Mouse (Mus musculus): ENCODE measurements around the gene Gpr108.

Gpr108 gene

GRCm38 (mm10) chr17:57245311-57245929, 2.8 kb downstream of the Gpr108 start:
- no peak for DNase-seq (ENCODE audit: low spot score)

GRCm38 (mm10) chr17:57243650-57244370, 4.4 kb downstream of the Gpr108 start:
- DNase-seq (ENCODE audit: low spot score) = no peak

- DNase-seq (ENCODE audit: low spot score) = no peak
Measured at GRCm38 (mm10) chr17:57237181-57237580, 11.1 kb downstream of the Gpr108 start.

- DNase-seq (ENCODE audit: low spot score) = no peak
Measured at GRCm38 (mm10) chr17:57235803-57236202, 12.4 kb downstream of the Gpr108 start.

- no peak for DNase-seq (ENCODE audit: low spot score)
Measured at GRCm38 (mm10) chr17:57234254-57234928, 13.9 kb downstream of the Gpr108 start.

- DNase-seq (ENCODE audit: low spot score) = no peak
Measured at GRCm38 (mm10) chr17:57233038-57233437, 15.2 kb downstream of the Gpr108 start.

GRCm38 (mm10) chr17:57232200-57232599, 16.0 kb downstream of the Gpr108 start:
- no peak for DNase-seq (ENCODE audit: low spot score)

- DNase-seq (ENCODE audit: low spot score) = peak; percentile 38
Measured at GRCm38 (mm10) chr17:57231321-57231771, 16.9 kb downstream of the Gpr108 start.

GRCm38 (mm10) chr17:57230728-57231125, 17.5 kb downstream of the Gpr108 start:
- DNase-seq (ENCODE audit: low spot score) = peak; percentile 60

- no peak for DNase-seq (ENCODE audit: low spot score)
Measured at GRCm38 (mm10) chr17:57229851-57230727, 18.2 kb downstream of the Gpr108 start.

GRCm38 (mm10) chr17:57228873-57229272, 19.4 kb downstream of the Gpr108 start:
- DNase-seq (ENCODE audit: low spot score) = no peak

- peak; percentile 86 for DNase-seq (ENCODE audit: low spot score)
Measured at GRCm38 (mm10) chr17:57228014-57228413, 20.2 kb downstream of the Gpr108 start, which contains the start of gene C3. TSS of gene C3 (minus strand) at chr17:57228136.

GRCm38 (mm10) chr17:57227468-57227867, 20.8 kb downstream of the Gpr108 start:
- DNase-seq (ENCODE audit: low spot score) = no peak

- DNase-seq (ENCODE audit: low spot score) = no peak
Measured at GRCm38 (mm10) chr17:57223313-57223712, 24.9 kb downstream of the Gpr108 start.

- DNase-seq (ENCODE audit: low spot score) = no peak
Measured at GRCm38 (mm10) chr17:57221911-57222310, 26.3 kb downstream of the Gpr108 start.

- peak; percentile 53 for DNase-seq (ENCODE audit: low spot score)
Measured at GRCm38 (mm10) chr17:57219884-57220207, 28.4 kb downstream of the Gpr108 start.

- peak; percentile 65 for DNase-seq (ENCODE audit: low spot score)
Measured at GRCm38 (mm10) chr17:57219167-57219883, 28.9 kb downstream of the Gpr108 start.

- no peak for DNase-seq (ENCODE audit: low spot score)
Measured at GRCm38 (mm10) chr17:57218335-57218900, 29.8 kb downstream of the Gpr108 start.

GRCm38 (mm10) chr17:57214676-57215387, 33.4 kb downstream of the Gpr108 start:
- no peak for DNase-seq (ENCODE audit: low spot score)

GRCm38 (mm10) chr17:57211501-57211900, 36.7 kb downstream of the Gpr108 start:
- DNase-seq (ENCODE audit: low spot score) = no peak
